Mouse (Mus musculus) heart, postnatal 0 days (tissue): ENCODE measurements around the gene Krtap1-3.

ENCODE experiments used
- CTCF ChIP-seq: IDR thresholded peaks from 2 replicates; pipeline ENCODE4 v1.5.1; 2016; ENCODE audit warnings: antibody characterized with exemption, control low read depth, low read depth
- EP300 ChIP-seq: IDR thresholded peaks from 2 replicates; pipeline ENCODE4 v1.6.1; 2016; ENCODE audit warnings: antibody characterized with exemption, low read depth

DNA sequence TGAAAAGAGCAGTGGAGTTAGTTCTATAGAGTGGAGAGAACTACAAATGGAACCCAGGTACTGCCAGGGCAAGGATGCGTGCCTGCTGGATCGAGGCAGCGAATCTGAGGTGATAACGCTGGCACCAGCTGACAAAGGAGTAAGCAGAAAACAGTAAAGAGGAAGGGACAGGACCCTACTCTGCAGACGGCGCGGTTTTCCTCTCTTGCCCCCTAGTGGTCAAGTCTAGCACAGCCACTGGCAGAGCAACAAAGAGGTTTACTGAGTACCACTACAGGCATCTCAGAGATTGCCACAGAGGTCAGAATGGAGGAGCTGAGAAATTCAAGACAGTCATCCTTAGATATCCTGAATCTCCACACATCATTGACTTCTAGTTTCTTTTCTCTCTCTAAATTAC, 17.0 kb downstream of the Krtap1-3 start:
- peak; percentile 86 for TF ChIP-seq CTCF
- TF ChIP-seq EP300 = no peak
